Mouse (Mus musculus) olfactory bulb, adult 2 months (tissue): ENCODE measurements at regions not wholly inside any gene's neighbourhood (a gene's known extent, or its start where the extent isn't known, plus 50 kb on each side); places are given as distances from the start of the nearest gene placed in this dataset.

Source experiments
- CTCF ChIP-seq: fragments of 200-500 bp; IDR thresholded peaks from 2 replicates; pipeline ENCODE4 v1.5.1; 2012; ENCODE audit warnings: low read depth, mild to moderate bottlenecking, low read length, moderate library complexity; ENCODE audit not compliant: insufficient read depth
- POLR2A ChIP-seq: fragments of 200-500 bp; IDR thresholded peaks from 2 replicates; pipeline ENCODE4 v1.6.1; 2012; ENCODE audit warnings: mild to moderate bottlenecking, low read depth, low read length, moderate library complexity; ENCODE audit not compliant: insufficient read depth

GRCm38 (mm10) chr8:9072724-9073123 lies 382.4 kb upstream of the Arglu1 start:
- TF ChIP-seq CTCF (no peak), POLR2A (no peak)
